Mouse (Mus musculus): Measurements from ENCODE around the gene Fpgs.

The Fpgs gene

GRCm38 (mm10) chr2:32693823-32694411 is 10.0 kb downstream of the Fpgs start:
- peak; percentile 97 to 98 for DNase-seq

GRCm38 (mm10) chr2:32693282-32693681 is 10.7 kb downstream of the Fpgs start:
- DNase-seq, result peak; percentile 33 to 42

- no peak for DNase-seq
Measured at GRCm38 (mm10) chr2:32692496-32692895, 11.4 kb downstream of the Fpgs start.

- DNase-seq, result no peak
Measured at GRCm38 (mm10) chr2:32691041-32691440, 12.9 kb downstream of the Fpgs start.

- peak; percentile 94 to 97 for DNase-seq
Measured at GRCm38 (mm10) chr2:32689420-32689819, 14.5 kb downstream of the Fpgs start.

- no peak for DNase-seq
Measured at GRCm38 (mm10) chr2:32687562-32687961, 16.4 kb downstream of the Fpgs start.

- DNase-seq, result no peak
Measured at GRCm38 (mm10) chr2:32686640-32687039, 17.3 kb downstream of the Fpgs start.

GRCm38 (mm10) chr2:32685807-32686206 is 18.1 kb downstream of the Fpgs start:
- no peak for DNase-seq

- no peak for DNase-seq
Measured at GRCm38 (mm10) chr2:32684681-32685428, 19.1 kb downstream of the Fpgs start.

- no peak for DNase-seq
Measured at GRCm38 (mm10) chr2:32683701-32684100, 20.2 kb downstream of the Fpgs start.

GRCm38 (mm10) chr2:32682721-32683417 is 21.1 kb downstream of the Fpgs start:
- DNase-seq, result no peak

GRCm38 (mm10) chr2:32681754-32682153 is 22.2 kb downstream of the Fpgs start:
- DNase-seq, result no peak

- no peak for DNase-seq
Measured at GRCm38 (mm10) chr2:32680961-32681650, 22.8 kb downstream of the Fpgs start.

GRCm38 (mm10) chr2:32680051-32680451 is 23.9 kb downstream of the Fpgs start:
- DNase-seq, result no peak

- DNase-seq, result no peak
Measured at GRCm38 (mm10) chr2:32677683-32678082, 26.3 kb downstream of the Fpgs start.

GRCm38 (mm10) chr2:32676821-32677220 is 27.1 kb downstream of the Fpgs start:
- DNase-seq, result no peak

- DNase-seq, result no peak
Measured at GRCm38 (mm10) chr2:32673176-32673917, 30.6 kb downstream of the Fpgs start.

- no peak for DNase-seq
Measured at GRCm38 (mm10) chr2:32671907-32672595, 31.9 kb downstream of the Fpgs start.

- DNase-seq, result no peak
Measured at GRCm38 (mm10) chr2:32671147-32671546, 32.8 kb downstream of the Fpgs start.

- DNase-seq, result no peak
Measured at GRCm38 (mm10) chr2:32669876-32670275, 34.1 kb downstream of the Fpgs start.

- DNase-seq, result no peak
Measured at GRCm38 (mm10) chr2:32668176-32668575, 35.8 kb downstream of the Fpgs start.

GRCm38 (mm10) chr2:32667775-32668174 is 36.2 kb downstream of the Fpgs start:
- no peak for DNase-seq

Measured in cerebellum, postnatal 14 days (tissue).